Mouse (Mus musculus): ENCODE results near the gene Ogdh. TPM values are rescaled to one million over a fixed set of nuclear protein-coding genes. Genes with fewer than 3 reads are reported as not detected.

Ogdh gene
- polyA plus RNA-seq, 1 experiment from 2014 or later, result 201 TPM

DNA sequence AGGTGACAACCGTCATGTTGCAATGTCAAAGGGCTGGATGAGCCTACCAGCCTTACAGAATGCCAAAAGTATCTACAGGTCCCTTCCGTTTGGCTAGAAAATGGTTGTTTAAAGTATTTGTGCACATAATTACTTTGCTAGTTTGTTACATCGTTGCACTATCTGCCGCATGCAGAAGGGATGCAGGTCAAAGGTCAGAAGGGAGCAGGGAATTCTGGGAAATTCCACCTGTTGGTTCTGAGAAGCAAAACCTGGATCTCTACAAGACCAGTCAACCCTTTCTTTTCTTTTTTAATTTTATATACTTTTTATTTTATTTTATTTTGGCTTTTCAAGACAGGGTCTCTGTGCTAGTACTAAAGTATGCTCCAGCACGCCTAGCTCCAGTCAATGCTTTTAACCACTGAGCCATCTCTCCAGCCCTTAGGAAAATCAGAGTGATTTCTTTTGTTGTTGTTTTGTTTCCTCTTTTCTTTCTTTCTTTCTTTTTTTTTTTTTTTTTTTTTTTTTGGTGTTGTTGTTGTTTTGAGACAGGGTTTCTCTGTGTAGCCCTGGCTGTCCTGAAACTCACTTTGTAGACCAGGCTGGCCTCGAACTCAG, 96.8 kb downstream of the Ogdh start:
- no peak for ATAC-seq (replicated peaks; ENCODE audit: insufficient number of reproducible peaks, low FRiP score, low TSS enrichment)
- peak overlapping the region; percentile 89; the same call in 1 of the 2 replicates for H3K9ac ChIP-seq (ENCODE audit: low read depth, low read length)
- H3K9me3 ChIP-seq (replicated peaks; ENCODE audit: control insufficient read depth, low read length), result no peaks in the 10 kb centered on the region
- 90% methylated on average over 6 of the region's 6 CpGs for WGBS (ENCODE audit: insufficient replicate concordance)
- H3K27ac ChIP-seq (ENCODE audit: low read depth, low read length), result peak overlapping the region; percentile 93
- H3K27me3 ChIP-seq (ENCODE audit: control insufficient read depth, insufficient read depth, low read length), result no peaks in the 10 kb centered on the region
- peak overlapping the region; percentile 69 for H3K4me2 ChIP-seq
- peaks cover 7% of the 10 kb centered on the region; the same call in 1 of the 2 replicates for H3K4me1 ChIP-seq (ENCODE audit: control insufficient read depth, insufficient read depth, low read length)
- no peaks in the 10 kb centered on the region for H3K36me3 ChIP-seq (ENCODE audit: control insufficient read depth, insufficient read depth, low read length)
- peak overlapping the region; percentile 67 for H3K4me3 ChIP-seq (ENCODE audit: low read depth, low read length)

DNA sequence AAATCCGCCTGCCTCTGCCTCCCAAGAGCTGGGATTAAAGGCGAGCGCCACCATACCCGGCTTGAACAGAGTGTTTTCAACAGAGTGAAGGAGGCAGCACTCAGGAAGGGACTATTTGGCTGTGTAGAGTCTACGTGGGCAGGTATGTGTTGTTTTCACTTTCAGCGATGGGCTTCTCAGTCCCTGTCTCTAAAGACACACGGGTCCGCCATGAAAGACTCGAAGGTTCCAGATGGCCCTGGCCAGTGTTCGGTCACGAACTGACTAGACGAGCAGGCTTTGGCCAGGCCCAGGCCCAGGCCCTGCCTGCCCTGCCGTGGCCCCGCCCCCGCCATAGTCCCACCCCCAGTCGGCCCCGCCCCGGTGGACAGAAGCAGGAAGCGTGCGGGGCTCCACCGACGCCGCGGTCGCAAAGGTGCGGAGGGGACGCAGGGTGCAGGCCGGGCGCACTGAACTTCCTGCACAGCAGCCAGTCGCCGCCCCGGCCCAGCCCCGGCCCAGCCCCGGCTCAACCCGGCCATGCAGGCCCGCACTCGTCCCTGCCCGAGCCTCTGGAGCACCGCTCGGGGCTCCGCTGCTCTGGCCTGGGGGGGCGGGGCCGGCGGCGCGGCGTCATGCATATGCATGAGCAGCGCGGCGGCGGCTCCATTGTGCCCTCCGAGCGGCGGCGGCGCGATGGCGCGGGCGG, 97.4 kb downstream of the Ogdh start, which contains the start of gene Zmiz2:
Zmiz2 (plus strand) TSS at position 349 of the 688 bp plus-strand sequence.
- H3K4me1 ChIP-seq (ENCODE audit: control insufficient read depth, insufficient read depth, low read length), result peaks cover 7% of the 10 kb centered on the region; the same call in 1 of the 2 replicates
- H3K9ac ChIP-seq (ENCODE audit: low read depth, low read length), result peak within 1 kb of the TSS; percentile 89
- WGBS (ENCODE audit: insufficient replicate concordance), result 8% methylated on average over 41 of the region's 60 CpGs
- H3K4me3 ChIP-seq (ENCODE audit: low read depth, low read length), result peak within 1 kb of the TSS; percentile 67
- ATAC-seq (replicated peaks; ENCODE audit: insufficient number of reproducible peaks, low FRiP score, low TSS enrichment), result peak; percentile 99
- H3K27ac ChIP-seq (ENCODE audit: low read depth, low read length), result peak within 1 kb of the TSS; percentile 93
- H3K4me2 ChIP-seq, result peak within 1 kb of the TSS; percentile 69
- H3K27me3 ChIP-seq (ENCODE audit: control insufficient read depth, insufficient read depth, low read length), result no peaks in the 10 kb centered on the region
- peaks cover under 1% of the 10 kb centered on the region; the same call in 1 of the 2 replicates for H3K36me3 ChIP-seq (ENCODE audit: control insufficient read depth, insufficient read depth, low read length)
- H3K9me3 ChIP-seq (replicated peaks; ENCODE audit: control insufficient read depth, low read length), result no peaks in the 10 kb centered on the region

DNA sequence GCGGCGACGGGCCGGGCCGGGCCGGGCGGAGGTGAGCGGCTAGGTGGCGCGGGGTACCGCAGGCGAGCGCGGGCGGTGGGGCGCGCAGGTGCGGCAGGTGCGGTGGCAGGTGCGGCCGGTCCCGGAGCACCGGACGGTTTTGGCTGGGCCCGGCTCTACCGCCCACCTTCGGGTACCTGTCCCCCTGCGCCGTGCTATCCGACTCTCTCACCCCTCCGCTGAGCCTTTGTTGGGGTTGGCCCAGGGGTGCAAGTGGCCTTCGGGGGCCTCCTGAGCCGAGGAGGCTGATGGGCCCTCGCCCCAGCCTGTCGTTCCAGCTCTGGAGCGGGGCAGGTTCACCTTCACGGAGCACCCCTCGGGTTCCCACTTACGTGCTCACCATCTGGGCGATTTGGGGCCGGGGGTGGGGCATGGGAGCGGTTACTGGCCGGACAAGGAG, 98.1 kb downstream of the Ogdh start:
- Histone ChIP-seq H3K9ac (ENCODE audit: low read depth, low read length) (peak overlapping the region; percentile 89), H3K9me3 (replicated peaks; ENCODE audit: control insufficient read depth, low read length) (no peaks in the 10 kb centered on the region)
- WGBS (ENCODE audit: insufficient replicate concordance), result 2% methylated on average over 29 of the region's 43 CpGs

DNA sequence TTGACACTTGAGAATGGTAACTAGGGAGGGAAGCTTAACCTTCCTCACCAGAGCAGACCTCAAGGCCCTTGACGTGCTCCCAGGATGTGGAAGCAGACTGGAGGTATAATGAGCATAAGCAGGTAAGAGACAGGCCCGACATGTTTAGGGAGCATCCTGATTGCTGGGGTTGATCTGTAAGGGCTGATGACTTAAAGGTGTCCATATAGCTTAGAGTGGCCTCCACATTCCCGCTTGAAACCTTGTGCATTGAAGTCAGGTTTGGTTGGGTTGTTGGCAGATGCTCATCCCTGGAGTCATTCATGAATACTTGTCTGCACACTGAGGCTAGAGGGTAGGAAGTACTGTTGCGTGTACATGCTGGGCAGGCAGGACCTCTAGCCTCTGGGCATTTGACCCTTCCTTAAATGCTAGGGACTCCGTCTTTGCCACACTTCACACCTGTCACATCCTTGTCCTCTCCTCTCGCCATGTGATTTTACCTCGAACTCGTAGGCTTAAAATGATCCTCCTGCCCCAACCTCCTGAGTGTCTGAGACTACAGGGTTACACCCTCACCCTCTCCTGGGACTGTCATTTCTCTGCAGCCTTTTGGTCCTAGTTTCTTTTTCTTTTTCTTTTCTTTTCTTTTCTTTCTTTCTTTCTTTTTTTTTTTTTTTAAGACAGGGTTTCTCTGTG, 99.1 kb downstream of the Ogdh start:
- Histone ChIP-seq H3K4me3 (ENCODE audit: low read depth, low read length) (peak overlapping the region; percentile 67; the same call in 1 of the 2 replicates), H3K4me2 (peak overlapping the region; percentile 69), H3K27me3 (ENCODE audit: control insufficient read depth, insufficient read depth, low read length) (no peaks in the 10 kb centered on the region), H3K9ac (ENCODE audit: low read depth, low read length) (0 out of 2 replicates have a peak overlapping the region, but pooled peaks have one; percentile 89), H3K9me3 (replicated peaks; ENCODE audit: control insufficient read depth, low read length) (no peaks in the 10 kb centered on the region), H3K27ac (ENCODE audit: low read depth, low read length) (no peak overlapping the region), H3K36me3 (ENCODE audit: control insufficient read depth, insufficient read depth, low read length) (peaks cover 9% of the 10 kb centered on the region), H3K4me1 (ENCODE audit: control insufficient read depth, insufficient read depth, low read length) (peaks cover 7% of the 10 kb centered on the region; the same call in 1 of the 2 replicates)
- ATAC-seq (replicated peaks; ENCODE audit: insufficient number of reproducible peaks, low FRiP score, low TSS enrichment), result no peak
- WGBS (ENCODE audit: insufficient replicate concordance), result 86% methylated on average over 8 of the region's 8 CpGs

More for the DNA sequence above, 98.1 kb downstream of the Ogdh start:
- H3K4me1 ChIP-seq (ENCODE audit: control insufficient read depth, insufficient read depth, low read length), result peaks cover 7% of the 10 kb centered on the region; the same call in 1 of the 2 replicates
- H3K4me3 ChIP-seq (ENCODE audit: low read depth, low read length), result peak overlapping the region; percentile 67
- peaks cover 5% of the 10 kb centered on the region; the same call in 1 of the 2 replicates for H3K36me3 ChIP-seq (ENCODE audit: control insufficient read depth, insufficient read depth, low read length)
- no peaks in the 10 kb centered on the region for H3K27me3 ChIP-seq (ENCODE audit: control insufficient read depth, insufficient read depth, low read length)
- ATAC-seq (replicated peaks; ENCODE audit: insufficient number of reproducible peaks, low FRiP score, low TSS enrichment), result peak; percentile 33
- H3K27ac ChIP-seq (ENCODE audit: low read depth, low read length), result peak overlapping the region; percentile 93; the same call in 1 of the 2 replicates
- peak overlapping the region; percentile 69 for H3K4me2 ChIP-seq

DNA sequence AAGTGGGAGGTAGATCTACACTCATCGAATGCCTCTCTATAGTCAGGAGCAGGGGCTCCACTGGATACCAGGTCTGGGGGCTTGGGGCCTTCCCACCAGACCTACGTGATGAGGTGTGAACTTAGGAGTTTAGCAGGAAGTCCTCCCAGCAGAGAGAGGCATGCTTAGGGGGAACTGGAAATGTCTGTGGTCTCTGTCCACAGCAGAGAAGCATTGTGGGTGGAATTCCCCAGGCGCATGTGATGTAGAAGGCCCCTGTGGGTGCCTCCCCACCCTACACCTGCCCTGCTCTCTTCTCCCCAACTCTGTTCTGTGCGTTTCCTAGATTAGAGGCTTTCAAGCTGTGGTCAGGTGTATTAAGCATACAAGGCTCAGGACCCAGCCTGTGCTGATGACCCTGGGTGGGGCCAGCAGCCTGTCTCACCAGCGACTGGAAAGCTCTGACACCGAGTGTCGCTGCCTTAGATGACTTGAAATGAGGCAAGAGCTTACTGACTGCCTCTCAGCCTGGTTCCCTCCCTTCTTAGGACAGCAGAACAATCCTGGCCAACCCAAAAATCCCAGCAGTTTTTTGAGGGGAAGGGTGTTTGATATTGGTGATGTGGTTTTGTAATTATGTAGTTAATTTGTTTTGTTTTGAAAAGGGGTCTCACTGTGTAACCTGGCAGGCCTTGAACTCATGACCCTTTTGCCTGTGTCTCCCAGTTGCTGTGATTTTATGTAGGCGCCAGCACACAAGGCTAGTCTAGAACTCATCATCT, 100.3 kb downstream of the Ogdh start:
- no peak overlapping the region for H3K4me2 ChIP-seq
- WGBS (ENCODE audit: insufficient replicate concordance), result 84% methylated on average over 8 of the region's 8 CpGs
- H3K9me3 ChIP-seq (replicated peaks; ENCODE audit: control insufficient read depth, low read length), result no peaks in the 10 kb centered on the region
- H3K4me1 ChIP-seq (ENCODE audit: control insufficient read depth, insufficient read depth, low read length), result peaks cover 7% of the 10 kb centered on the region; the same call in 1 of the 2 replicates
- no peak overlapping the region for H3K9ac ChIP-seq (ENCODE audit: low read depth, low read length)
- H3K4me3 ChIP-seq (ENCODE audit: low read depth, low read length), result no peak overlapping the region
- H3K27ac ChIP-seq (ENCODE audit: low read depth, low read length), result no peak overlapping the region
- no peaks in the 10 kb centered on the region for H3K27me3 ChIP-seq (ENCODE audit: control insufficient read depth, insufficient read depth, low read length)
- H3K36me3 ChIP-seq (ENCODE audit: control insufficient read depth, insufficient read depth, low read length), result peaks cover 16% of the 10 kb centered on the region
- no peak for ATAC-seq (replicated peaks; ENCODE audit: insufficient number of reproducible peaks, low FRiP score, low TSS enrichment)

DNA sequence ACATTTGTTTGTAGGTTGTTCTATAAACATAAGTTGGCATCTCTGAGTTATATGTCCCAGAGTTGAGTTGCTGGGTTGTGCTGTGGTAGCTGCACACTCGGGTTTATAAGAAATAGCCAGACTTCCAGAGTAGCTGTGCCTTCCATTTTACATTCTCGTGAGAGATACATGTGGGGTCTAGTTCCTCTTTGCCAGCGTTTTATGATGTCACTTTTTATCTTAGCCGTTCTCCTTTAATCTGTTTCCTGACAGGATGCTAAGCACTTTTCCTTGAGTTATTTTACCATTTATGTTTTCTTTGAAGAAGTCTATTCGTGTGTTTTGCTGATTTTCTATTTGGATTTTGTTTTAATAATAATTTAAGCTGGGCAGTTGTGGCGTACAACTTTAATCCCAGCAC, 101.4 kb downstream of the Ogdh start:
- Histone ChIP-seq H3K36me3 (ENCODE audit: control insufficient read depth, insufficient read depth, low read length) (peaks cover 17% of the 10 kb centered on the region), H3K9me3 (replicated peaks; ENCODE audit: control insufficient read depth, low read length) (no peaks in the 10 kb centered on the region), H3K4me1 (ENCODE audit: control insufficient read depth, insufficient read depth, low read length) (peaks cover 7% of the 10 kb centered on the region; the same call in 1 of the 2 replicates), H3K4me3 (ENCODE audit: low read depth, low read length) (no peak overlapping the region), H3K9ac (ENCODE audit: low read depth, low read length) (no peak overlapping the region), H3K27ac (ENCODE audit: low read depth, low read length) (no peak overlapping the region), H3K27me3 (ENCODE audit: control insufficient read depth, insufficient read depth, low read length) (no peaks in the 10 kb centered on the region), H3K4me2 (no peak overlapping the region)
- 70% methylated on average over 6 of the region's 6 CpGs for WGBS (ENCODE audit: insufficient replicate concordance)
- no peak for ATAC-seq (replicated peaks; ENCODE audit: insufficient number of reproducible peaks, low FRiP score, low TSS enrichment)

DNA sequence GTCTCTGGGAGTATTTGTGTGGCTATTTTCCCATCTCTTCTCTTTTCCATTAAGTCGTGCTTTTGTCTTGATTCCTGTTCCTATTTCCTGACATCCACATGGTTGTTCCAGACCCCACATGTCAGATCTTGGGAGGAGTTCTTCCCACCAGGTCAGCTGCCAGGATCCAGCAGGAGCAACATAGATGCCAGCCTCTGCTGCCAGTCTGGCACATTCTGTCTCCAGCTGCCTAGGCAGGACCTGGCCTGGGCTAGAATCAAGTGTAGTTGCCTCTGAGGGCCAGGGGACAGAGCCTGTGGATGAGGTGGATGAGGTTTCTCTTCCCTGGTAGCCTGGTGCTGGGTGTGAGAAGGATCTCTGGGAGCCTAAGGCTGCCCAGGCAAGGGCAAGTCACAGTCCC, 102.4 kb downstream of the Ogdh start:
- Histone ChIP-seq H3K4me3 (ENCODE audit: low read depth, low read length) (no peak overlapping the region), H3K9me3 (replicated peaks; ENCODE audit: control insufficient read depth, low read length) (no peaks in the 10 kb centered on the region), H3K9ac (ENCODE audit: low read depth, low read length) (no peak overlapping the region), H3K27me3 (ENCODE audit: control insufficient read depth, insufficient read depth, low read length) (no peaks in the 10 kb centered on the region), H3K4me2 (no peak overlapping the region), H3K36me3 (ENCODE audit: control insufficient read depth, insufficient read depth, low read length) (peaks cover 17% of the 10 kb centered on the region), H3K4me1 (ENCODE audit: control insufficient read depth, insufficient read depth, low read length) (peaks cover 7% of the 10 kb centered on the region; the same call in 1 of the 2 replicates), H3K27ac (ENCODE audit: low read depth, low read length) (no peak overlapping the region)
- 79% methylated on average over 1 of the region's 1 CpGs for WGBS (ENCODE audit: insufficient replicate concordance)
- ATAC-seq (replicated peaks; ENCODE audit: insufficient number of reproducible peaks, low FRiP score, low TSS enrichment), result no peak

DNA sequence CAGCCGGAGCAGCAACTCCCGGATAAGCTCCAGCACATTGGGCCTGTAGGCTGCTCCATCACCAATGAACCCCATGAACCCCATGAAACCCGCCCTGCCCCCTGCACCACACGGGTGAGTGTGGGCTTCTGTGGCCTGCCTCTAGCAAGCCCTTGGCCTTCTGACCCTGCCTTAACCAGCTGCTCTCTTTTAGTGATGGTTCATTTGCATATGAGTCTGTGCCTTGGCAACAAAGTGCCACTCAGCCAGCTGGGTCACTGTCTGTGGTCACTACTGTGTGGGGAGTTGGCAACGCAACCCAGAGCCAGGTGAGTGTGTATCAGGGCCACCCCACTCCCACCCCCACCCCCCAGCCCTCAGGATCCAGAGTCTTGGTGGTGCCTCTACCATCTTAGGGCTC, 104.1 kb downstream of the Ogdh start:
- 89% methylated on average over 5 of the region's 5 CpGs for WGBS (ENCODE audit: insufficient replicate concordance)
- no peak overlapping the region for H3K4me3 ChIP-seq (ENCODE audit: low read depth, low read length)
- no peak overlapping the region for H3K9ac ChIP-seq (ENCODE audit: low read depth, low read length)
- H3K4me2 ChIP-seq, result no peak overlapping the region
- H3K9me3 ChIP-seq (replicated peaks; ENCODE audit: control insufficient read depth, low read length), result no peaks in the 10 kb centered on the region
- H3K27me3 ChIP-seq (ENCODE audit: control insufficient read depth, insufficient read depth, low read length), result no peaks in the 10 kb centered on the region
- H3K4me1 ChIP-seq (ENCODE audit: control insufficient read depth, insufficient read depth, low read length), result 0 out of 2 replicates have a peak, but pooled peaks cover under 1% of the 10 kb centered on the region
- peaks cover 32% of the 10 kb centered on the region for H3K36me3 ChIP-seq (ENCODE audit: control insufficient read depth, insufficient read depth, low read length)
- no peak overlapping the region for H3K27ac ChIP-seq (ENCODE audit: low read depth, low read length)
- ATAC-seq (replicated peaks; ENCODE audit: insufficient number of reproducible peaks, low FRiP score, low TSS enrichment), result no peak

Measured in heart, embryonic 11.5 days (tissue).